ENCODE assay signal across 9 mouse cellular contexts in the genomic region with DNA sequence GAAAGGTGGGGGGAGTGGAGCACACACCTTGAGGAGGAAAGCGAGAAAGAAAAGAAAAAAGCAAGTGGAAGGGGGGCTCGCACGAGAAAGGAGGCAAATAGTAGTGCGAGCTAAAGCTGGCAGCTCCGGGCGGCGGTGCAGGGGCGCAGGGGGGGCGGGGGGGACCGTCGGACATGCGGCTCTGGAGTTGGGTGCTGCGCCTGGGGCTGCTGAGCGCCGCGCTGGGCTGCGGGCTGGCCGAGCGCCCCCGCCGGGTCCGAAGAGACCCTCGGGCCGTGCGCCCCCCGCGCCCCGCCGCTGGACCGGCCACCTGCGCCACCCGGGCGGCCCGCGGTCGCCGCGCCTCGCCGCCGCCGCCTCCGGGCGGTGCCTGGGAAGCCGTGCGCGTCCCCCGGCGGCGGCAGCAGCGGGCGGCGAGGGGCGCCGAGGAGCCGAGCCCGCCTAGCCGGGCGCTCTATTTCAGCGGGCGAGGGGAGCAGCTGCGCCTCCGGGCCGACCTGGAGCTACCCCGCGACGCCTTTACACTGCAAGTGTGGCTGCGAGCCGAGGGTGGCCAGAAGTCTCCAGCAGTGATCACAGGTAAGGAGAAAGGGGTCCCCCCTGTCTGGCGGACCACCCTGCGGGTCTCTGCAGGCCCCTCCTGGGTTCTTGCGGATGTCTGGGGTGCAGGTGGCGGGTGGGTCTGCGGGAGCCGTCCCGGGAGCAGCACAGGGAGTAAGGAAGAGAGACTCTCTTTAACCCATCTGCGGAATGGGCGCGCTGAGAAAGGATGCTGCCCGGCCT. TPM values are rescaled to one million over a fixed set of nuclear protein-coding genes. Genes with fewer than 3 reads are reported as not detected.
A peak's percentile ranks its signal among the peaks of the same experiment; 100 is the strongest.
DNase-seq lines count a peak whose midpoint lies in the region; ATAC-seq and TF ChIP-seq lines count a peak whose summit lies in the region.
"Had no signal": no experiment of that assay in that cellular context is flagged by ENCODE, and none has a peak within 500 bp of the region (broad histone marks: within the 10 kb centered on the region; RNA-seq: fewer than 3 reads in every experiment).

No protein-coding gene starts in this region.

- WGBS in embryonic facial prominence, embryonic 13.5 days = 1% methylated on average over 41 of the region's 80 CpGs
- WGBS in limb, embryonic 15.5 days = 1% methylated on average over 60 of the region's 80 CpGs
- WGBS in neural tube, embryonic 15.5 days = under 1% methylated on average over 73 of the region's 80 CpGs

- peak overlapping the region; percentile 89 for H3ac ChIP-seq in C2C12 (ENCODE audit: control insufficient read depth, insufficient read length, low read depth)

- H3K27me3 ChIP-seq in C2C12 (ENCODE audit: control insufficient read depth, insufficient read depth, insufficient read length) = no peaks in the 10 kb centered on the region
- peaks cover 24% of the 10 kb centered on the region for H3K27me3 ChIP-seq in embryonic facial prominence, embryonic 13.5 days
- H3K27me3 ChIP-seq in limb, embryonic 15.5 days = peaks cover 14% of the 10 kb centered on the region
- peaks cover 26% of the 10 kb centered on the region for H3K27me3 ChIP-seq in neural tube, embryonic 15.5 days (replicated peaks)

- ATAC-seq in embryonic facial prominence, embryonic 13.5 days (ENCODE audit: insufficient number of reproducible peaks, insufficient read depth, low FRiP score, low TSS enrichment, low read depth) = peak; percentile 12; the same call in 1 of the 2 replicates
- no peak for ATAC-seq in limb, embryonic 15.5 days (ENCODE audit: insufficient number of reproducible peaks, low FRiP score, low TSS enrichment, low read depth)
- peak; percentile 58 for ATAC-seq in neural tube, embryonic 15.5 days (ENCODE audit: low FRiP score)

- no peaks in the 10 kb centered on the region for H3K36me3 ChIP-seq in C2C12 (ENCODE audit: control insufficient read depth, insufficient read depth)
- H3K36me3 ChIP-seq in embryonic facial prominence, embryonic 13.5 days = no peaks in the 10 kb centered on the region
- H3K36me3 ChIP-seq in limb, embryonic 15.5 days = no peaks in the 10 kb centered on the region
- H3K36me3 ChIP-seq in neural tube, embryonic 15.5 days = no peaks in the 10 kb centered on the region

- peaks cover 20% of the 10 kb centered on the region for H3K4me1 ChIP-seq in embryonic facial prominence, embryonic 13.5 days
- H3K4me1 ChIP-seq in limb, embryonic 15.5 days = peaks cover 16% of the 10 kb centered on the region
- H3K4me1 ChIP-seq in neural tube, embryonic 15.5 days = peaks cover 38% of the 10 kb centered on the region

- H3K79me3 ChIP-seq in C2C12 (ENCODE audit: low read depth) = no peaks in the 10 kb centered on the region

- peak overlapping the region; percentile 89 for H3K4me2 ChIP-seq in embryonic facial prominence, embryonic 13.5 days
- H3K4me2 ChIP-seq in limb, embryonic 15.5 days = peak overlapping the region; percentile 92
- peak overlapping the region; percentile 96 for H3K4me2 ChIP-seq in neural tube, embryonic 15.5 days

- peak overlapping the region; percentile 31 for H3K4me3 ChIP-seq in C2C12 (ENCODE audit: insufficient read depth, poor library complexity, severe bottlenecking)
- H3K4me3 ChIP-seq in embryonic facial prominence, embryonic 13.5 days = peak overlapping the region; percentile 61
- H3K4me3 ChIP-seq in limb, embryonic 15.5 days = peak overlapping the region; percentile 57
- H3K4me3 ChIP-seq in neural tube, embryonic 15.5 days (replicated peaks) = peak overlapping the region; percentile 55

- no peak for TF ChIP-seq CTCF in C2C12 (IDR thresholded peaks at IDR 0.05; ENCODE audit: control insufficient read depth, insufficient read depth, insufficient read length)

- H3K9ac ChIP-seq in embryonic facial prominence, embryonic 13.5 days = peak overlapping the region; percentile 76
- H3K9ac ChIP-seq in limb, embryonic 15.5 days = peak overlapping the region; percentile 42
- peak overlapping the region; percentile 57 for H3K9ac ChIP-seq in neural tube, embryonic 15.5 days (replicated peaks)

- DNase-seq in 3134 (ENCODE audit: extremely low read depth, insufficient read length, low spot score) = peak; percentile 10
- peak; percentile 31 for DNase-seq in heart, postnatal 4 days
- no peak for DNase-seq in frontal cortex, adult 2 months (ENCODE audit: extremely low spot score in 1 of 2, low spot score in 1 of 2)

- no peaks in the 10 kb centered on the region for H3K79me2 ChIP-seq in C2C12 (ENCODE audit: control insufficient read depth, insufficient read depth)

- H3K27ac ChIP-seq in embryonic facial prominence, embryonic 13.5 days = peak overlapping the region; percentile 75
- H3K27ac ChIP-seq in limb, embryonic 15.5 days = peak overlapping the region; percentile 38; the same call in 1 of the 2 replicates
- no peak overlapping the region for H3K27ac ChIP-seq in neural tube, embryonic 15.5 days (replicated peaks)

- no peaks in the 10 kb centered on the region for H3K9me3 ChIP-seq in embryonic facial prominence, embryonic 13.5 days
- H3K9me3 ChIP-seq in limb, embryonic 15.5 days = no peaks in the 10 kb centered on the region
- H3K9me3 ChIP-seq in neural tube, embryonic 15.5 days (replicated peaks) = no peaks in the 10 kb centered on the region

TF ChIP-seq in C2C12, 6 proteins besides CTCF, POLR2A, EP300 and RAD21:
- no peak for TF ChIP-seq MYOD1 (IDR thresholded peaks at IDR 0.05; ENCODE audit: control insufficient read depth, insufficient read length, low read depth)
- no peak for TF ChIP-seq CEBPB (IDR thresholded peaks at IDR 0.05; ENCODE audit: low read depth)
- TF ChIP-seq MYOG (IDR thresholded peaks at IDR 0.05; ENCODE audit: control insufficient read depth, extremely low read depth, insufficient read length) = no peak
- TF ChIP-seq FOSL1 (IDR thresholded peaks at IDR 0.05; ENCODE audit: insufficient read depth, low read length, poor library complexity, severe bottlenecking) = no peak
- TF ChIP-seq USF1 (IDR thresholded peaks at IDR 0.05; ENCODE audit: low read depth) = no peak
- no peak for TF ChIP-seq MAX (IDR thresholded peaks at IDR 0.05)

RNA-seq across cellular contexts. Expression of gene Pappa, which starts 0.6 kb away (rescaled TPM):
- polyA plus RNA-seq in C2C12 (2012; fragmentation: generic; extraction: Trizol) = 0.57 TPM
- polyA plus RNA-seq in embryonic facial prominence, embryonic 13.5 days (2015; fragmentation: Nextera tagmentation; extraction: Ambion mirVana) = 2.2 and 3.9 TPM in 2 replicates
- 1 to 10 TPM; 1.2 to 1.3 TPM for total RNA-seq in heart, postnatal 4 days (2021)
- 0.89 and 1.1 TPM in 2 replicates for polyA plus RNA-seq in limb, embryonic 15.5 days (2015; fragmentation: Nextera tagmentation; extraction: Ambion mirVana)
- polyA plus RNA-seq in neural tube, embryonic 15.5 days (2015; fragmentation: Nextera tagmentation; extraction: Ambion mirVana) = 1.1 and 1.4 TPM in 2 replicates
- 0.42 and 0.53 TPM in 2 replicates for polyA plus RNA-seq in frontal cortex, adult 2 months (2012; rRNA removed)
- total RNA-seq: common myeloid progenitor, adult 5-6 weeks; neutrophil, adult 5-6 weeks had no signal

Comparison
In these comparisons a context has a peak if more than half of its experiments do, and no peak if none do; other contexts are left out.
1. DNase-seq: peak in 3134 (single experiment) and heart, postnatal 4 days (single experiment); none in frontal cortex, adult 2 months (0 of 2).
2. Peak in every context shown above with its lines, with median percentiles within 50 percentile points of each other: H3K4me3 ChIP-seq, H3K4me2 ChIP-seq and H3K9ac ChIP-seq.